Mouse (Mus musculus): Measurements from ENCODE around the gene She. TPM values are rescaled to one million over a fixed set of nuclear protein-coding genes. Genes with fewer than 3 reads are reported as not detected.

The She gene
- total RNA-seq, 2 experiments from 2014 or later = 2.8 to 3.1 TPM

GRCm38 (mm10) chr3:89882556-89883181 lies 51.5 kb downstream of the She start:
- Histone ChIP-seq H3K4me3 (no peak overlapping the region), H3K27ac (no peak overlapping the region)
- no peak for DNase-seq (ENCODE audit: low spot score in 2 of 2)
- TF ChIP-seq CTCF (conservative IDR thresholded peaks at IDR 0.05) = no peak

GRCm38 (mm10) chr3:89883582-89884041 lies 52.4 kb downstream of the She start:
- DNase-seq (ENCODE audit: low spot score in 2 of 2) = no peak
- Histone ChIP-seq H3K4me3 (no peak overlapping the region), H3K27ac (no peak overlapping the region)
- TF ChIP-seq CTCF (conservative IDR thresholded peaks at IDR 0.05) = no peak

GRCm38 (mm10) chr3:89885766-89886165 lies 54.6 kb downstream of the She start:
- no peak for TF ChIP-seq CTCF (conservative IDR thresholded peaks at IDR 0.05)
- Histone ChIP-seq H3K27ac (no peak overlapping the region), H3K4me3 (no peak overlapping the region)
- no peak for DNase-seq (ENCODE audit: low spot score in 2 of 2)

DNA sequence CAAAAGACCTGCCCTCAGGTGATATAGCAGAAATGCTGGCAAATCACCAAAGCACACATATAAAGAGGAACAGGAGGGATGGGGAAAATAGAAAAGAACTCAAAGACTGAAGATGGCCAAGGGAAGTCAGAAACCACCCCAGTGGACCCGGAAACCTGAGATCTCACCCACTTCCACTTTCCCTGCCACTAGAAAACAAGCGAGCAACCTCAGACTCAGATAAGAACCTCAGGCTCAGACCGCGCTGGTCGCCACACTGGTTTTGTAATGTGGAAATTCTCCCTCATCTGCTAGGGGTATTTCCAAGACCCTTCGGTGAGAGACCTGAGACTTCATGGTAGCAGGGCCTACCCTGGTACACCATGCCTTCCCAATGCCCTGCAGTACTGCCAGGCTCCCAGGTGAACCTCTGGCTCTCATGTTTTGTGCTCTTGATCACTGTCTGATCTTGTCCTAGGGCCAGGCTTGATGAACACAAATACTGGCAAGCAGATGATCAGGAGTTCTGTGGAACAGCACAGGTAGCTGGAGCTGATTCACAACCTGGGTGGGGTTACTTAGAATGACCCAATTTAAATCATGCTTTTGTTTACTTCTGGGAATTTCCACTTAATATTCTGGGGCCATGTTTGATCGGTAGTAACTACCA lies 56.5 kb downstream of the She start:
- TF ChIP-seq CTCF (conservative IDR thresholded peaks at IDR 0.05) = no peak
- H3K27ac ChIP-seq = no peak overlapping the region
- no peak for DNase-seq (ENCODE audit: low spot score in 2 of 2)
- H3K4me3 ChIP-seq = no peak overlapping the region

DNA sequence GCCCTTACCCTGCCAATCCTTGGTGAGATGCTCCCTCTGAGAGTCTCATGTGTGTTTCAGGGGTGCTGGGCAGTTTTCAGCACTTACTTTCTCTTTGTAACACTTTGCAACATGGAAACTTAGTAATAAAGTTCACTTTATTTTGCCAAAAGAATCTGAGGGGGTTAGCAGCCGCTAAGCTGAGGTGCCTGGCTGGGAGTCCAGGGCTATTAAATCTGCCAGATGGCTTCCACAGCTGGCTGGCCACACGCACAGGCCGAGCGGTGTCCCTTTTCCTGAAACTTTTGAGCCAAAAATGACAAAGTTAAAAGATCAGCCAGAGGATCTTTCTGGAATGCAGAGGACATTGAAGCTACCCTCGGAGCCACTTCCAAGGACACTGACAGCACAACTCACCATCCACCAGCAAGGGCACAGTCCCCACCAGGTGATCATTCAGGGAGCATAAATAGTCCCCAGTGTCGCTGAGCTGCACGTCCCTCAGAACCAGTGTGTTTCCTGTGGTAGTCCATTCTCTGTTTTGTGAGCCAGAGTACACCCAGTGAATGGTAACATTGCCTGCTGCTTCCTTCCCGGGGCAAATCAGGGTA lies 58.8 kb downstream of the She start:
- Histone ChIP-seq H3K4me3 (no peak overlapping the region), H3K27ac (no peak overlapping the region)
- TF ChIP-seq CTCF (conservative IDR thresholded peaks at IDR 0.05) = no peak
- DNase-seq (ENCODE audit: low spot score in 2 of 2) = no peak

GRCm38 (mm10) chr3:89891696-89892095 lies 60.5 kb downstream of the She start:
- no peak for TF ChIP-seq CTCF (conservative IDR thresholded peaks at IDR 0.05)
- Histone ChIP-seq H3K4me3 (no peak overlapping the region), H3K27ac (no peak overlapping the region)
- no peak for DNase-seq (ENCODE audit: low spot score in 2 of 2)

- no peak overlapping the region for H3K27ac ChIP-seq
- no peak overlapping the region for H3K4me3 ChIP-seq
These were observed 61.4 kb downstream of the She start for GRCm38 (mm10) chr3:89892517-89893106.

DNA sequence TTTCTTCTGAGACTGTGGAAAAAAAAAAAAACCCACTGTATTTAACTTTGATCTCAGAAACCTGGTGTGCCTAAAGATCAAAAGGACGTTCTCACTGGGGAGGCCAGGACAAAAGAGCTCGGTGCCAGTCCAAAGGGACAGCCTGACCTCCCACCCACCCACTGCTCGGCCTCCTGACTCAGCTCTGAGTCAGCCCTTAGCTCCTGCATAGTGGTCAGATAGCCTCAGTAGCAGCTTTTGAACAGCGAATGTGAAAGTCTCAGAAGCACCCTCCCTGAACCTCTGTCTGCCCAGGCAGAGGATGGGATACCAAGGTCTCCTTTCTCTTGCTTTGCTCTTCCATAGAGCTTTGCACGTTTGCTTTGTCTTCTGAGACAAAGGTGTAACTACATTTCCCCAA lies 65.4 kb downstream of the She start:
- Histone ChIP-seq H3K4me3 (no peak overlapping the region), H3K27ac (0 out of 2 replicates have a peak overlapping the region, but pooled peaks have one; percentile 14)
- TF ChIP-seq CTCF (conservative IDR thresholded peaks at IDR 0.05) = no peak
- no peak for DNase-seq (ENCODE audit: low spot score in 2 of 2)

More at GRCm38 (mm10) chr3:89892517-89893106, 61.4 kb downstream of the She start:
- DNase-seq (ENCODE audit: low spot score in 2 of 2) = no peak
- TF ChIP-seq CTCF (conservative IDR thresholded peaks at IDR 0.05) = no peak

- DNase-seq (ENCODE audit: low spot score in 2 of 2) = no peak
These were observed 66.1 kb downstream of the She start for GRCm38 (mm10) chr3:89897204-89897796.

GRCm38 (mm10) chr3:89898011-89898410 lies 66.8 kb downstream of the She start:
- DNase-seq (ENCODE audit: low spot score in 2 of 2) = no peak
- TF ChIP-seq CTCF (conservative IDR thresholded peaks at IDR 0.05) = no peak
- no peak overlapping the region for H3K4me3 ChIP-seq
- no peak overlapping the region for H3K27ac ChIP-seq

More at GRCm38 (mm10) chr3:89897204-89897796, 66.1 kb downstream of the She start:
- Histone ChIP-seq H3K4me3 (no peak overlapping the region), H3K27ac (no peak overlapping the region)
- no peak for TF ChIP-seq CTCF (conservative IDR thresholded peaks at IDR 0.05)

DNA sequence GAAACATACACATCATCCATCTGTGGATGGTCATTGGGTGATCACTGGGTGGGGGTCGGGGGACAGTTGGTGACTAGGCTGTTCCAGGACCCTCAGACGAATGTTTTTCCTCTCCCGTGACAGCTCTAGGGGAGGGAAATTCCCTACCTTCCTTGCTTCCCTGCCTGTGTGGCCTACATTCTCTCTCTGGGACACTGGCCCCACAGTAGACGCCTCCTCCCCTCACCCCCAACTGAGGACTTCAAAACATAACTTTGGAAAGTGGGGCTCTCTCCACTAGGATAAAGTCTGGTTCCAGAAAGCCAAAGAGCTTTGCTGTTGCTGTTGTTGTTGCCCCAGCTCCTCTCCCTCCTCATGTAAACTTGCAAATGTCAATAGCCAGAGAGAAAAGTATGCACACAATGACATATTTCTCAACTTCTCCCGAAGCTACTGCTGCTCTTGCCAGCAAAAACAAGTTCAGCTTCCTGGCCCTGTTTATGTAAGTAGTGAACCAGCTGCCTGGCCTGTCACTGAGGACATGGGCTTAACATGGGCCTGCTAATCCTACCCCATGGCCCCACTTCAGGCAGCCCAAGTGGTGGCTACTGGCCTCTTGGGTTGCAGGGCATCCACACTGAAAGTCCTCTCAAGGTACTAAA lies 67.8 kb downstream of the She start:
- no peak for DNase-seq (ENCODE audit: low spot score in 2 of 2)

DNA sequence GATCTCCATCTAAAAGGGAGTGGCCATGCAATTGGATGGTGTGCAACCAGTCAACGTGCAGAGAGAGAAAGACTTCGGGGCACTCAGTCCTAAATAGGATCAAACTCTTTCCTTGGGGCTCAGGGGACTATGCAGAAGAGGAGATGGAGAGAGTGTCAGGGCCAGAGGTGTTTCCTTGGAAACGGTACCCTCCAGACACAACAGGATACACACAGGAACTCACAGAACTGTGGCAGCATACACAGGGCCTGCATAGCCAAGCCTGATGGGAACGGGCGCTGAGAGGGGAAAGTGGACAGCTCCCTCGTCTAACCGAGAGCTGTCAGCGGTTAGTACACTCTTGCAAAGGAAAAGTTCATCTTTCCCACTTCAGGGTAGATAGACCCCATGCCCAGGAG lies 68.3 kb downstream of the She start:
- Histone ChIP-seq H3K27ac (0 out of 2 replicates have a peak overlapping the region, but pooled peaks have one; percentile 7), H3K4me3 (no peak overlapping the region)
- TF ChIP-seq CTCF (conservative IDR thresholded peaks at IDR 0.05) = no peak
- DNase-seq (ENCODE audit: low spot score in 2 of 2) = no peak

More for the DNA sequence above, 67.8 kb downstream of the She start:
- Histone ChIP-seq H3K4me3 (no peak overlapping the region), H3K27ac (peak overlapping the region; percentile 10; the same call in 1 of the 2 replicates)
- TF ChIP-seq CTCF (conservative IDR thresholded peaks at IDR 0.05) = no peak

Measured in layer of hippocampus, adult 2 months (tissue).